Mouse (Mus musculus): Measurements from ENCODE around the gene Thumpd3. TPM values are rescaled to one million over a fixed set of nuclear protein-coding genes. Genes with fewer than 3 reads are reported as not detected.

Gene Thumpd3
- total and polyA plus RNA-seq, 3 experiments = 74.8 to 158 (median 89.1) TPM

GRCm38 (mm10) chr6:113109956-113110355 lies 63.9 kb downstream of the Thumpd3 start:
- no peak for DNase-seq (ENCODE audit: low read depth, low spot score)
- no peak for TF ChIP-seq ZNF384 (IDR thresholded peaks at IDR 0.05; ENCODE audit: low read depth, low read length)
- TF ChIP-seq MAFK (IDR thresholded peaks at IDR 0.05; ENCODE audit: borderline replicate concordance, low read depth, low read length) = no peak
- TF ChIP-seq RCOR1 (IDR thresholded peaks at IDR 0.05; ENCODE audit: low read depth, low read length) = no peak
- no peak for TF ChIP-seq MXI1 (IDR thresholded peaks at IDR 0.05; ENCODE audit: low read depth, low read length)
- TF ChIP-seq JUND (IDR thresholded peaks at IDR 0.05; ENCODE audit: low read depth, low read length) = no peak
- no peak for TF ChIP-seq POLR2AphosphoS2 (IDR thresholded peaks at IDR 0.05; ENCODE audit: low read length)
- TF ChIP-seq ETS1 (IDR thresholded peaks at IDR 0.05; ENCODE audit: low read depth, low read length) = no peak
- TF ChIP-seq MEF2A (IDR thresholded peaks at IDR 0.05; ENCODE audit: extremely low read depth, insufficient replicate concordance, low read depth, low read length, poor library complexity, severe bottlenecking) = no peak
- no peak for TF ChIP-seq USF1 (IDR thresholded peaks at IDR 0.05; ENCODE audit: low read depth, low read length)
- TF ChIP-seq HCFC1 (IDR thresholded peaks at IDR 0.05; ENCODE audit: low read depth, low read length) = no peak
- TF ChIP-seq KAT2A (conservative IDR thresholded peaks at IDR 0.05; ENCODE audit: low read depth, low read length) = no peak
- no peak for TF ChIP-seq POLR2A (IDR thresholded peaks at IDR 0.05; ENCODE audit: control insufficient read depth in 1 of 2, insufficient read depth in 1 of 2, low read depth in 1 of 2, low read length in 2 of 2, poor library complexity in 1 of 2)
- Histone ChIP-seq H3K9me3 (replicated peaks; ENCODE audit: insufficient read depth, low read length) (no peaks in the 10 kb centered on the region), H3K9ac (ENCODE audit: control insufficient read depth, low read depth, low read length, poor library complexity, severe bottlenecking) (no peak overlapping the region), H3K36me3 (ENCODE audit: control insufficient read depth in 1 of 2, insufficient read depth in 2 of 2, low read length in 2 of 2) (peaks cover 2 to 70% of the 10 kb centered on the region in 2 experiments), H3K4me3 (ENCODE audit: control insufficient read depth in 1 of 2, insufficient read depth in 1 of 2, low read depth in 2 of 2, low read length in 2 of 2) (no peak overlapping the region), H3K4me1 (ENCODE audit: control insufficient read depth in 1 of 2, insufficient read depth in 2 of 2, low read length in 2 of 2) (no peaks in the 10 kb centered on the region), H3K27ac (ENCODE audit: control insufficient read depth, low read depth, low read length) (no peak overlapping the region), H3K27me3 (ENCODE audit: control insufficient read depth in 1 of 2, insufficient read depth in 2 of 2, low read length in 2 of 2) (no peaks in the 10 kb centered on the region), H3K79me2 (ENCODE audit: control insufficient read depth, insufficient read depth, low read length, poor library complexity) (peaks cover 2% of the 10 kb centered on the region; the same call in 1 of the 2 replicates)

Other genes with a start within 250 kb of the Thumpd3 start
- gene Srgap3, start 99.0 kb upstream of the Thumpd3 start, total RNA-seq (2012; rRNA removed) = 0.31 and 0.42 TPM in 2 replicates
- gene Srgap3, start 99.0 kb upstream of the Thumpd3 start, polyA plus RNA-seq (2012; ENCODE audit: insufficient read depth in 1 of 2, insufficient read length in 2 of 2, low read depth in 1 of 2, low replicate concordance in 2 of 2, missing spikeins in 1 of 2) = under 1 TPM in 1 of 2 experiments, not detected in 1; 0.75 TPM
- 43.5 and 50.4 TPM in 2 replicates for gene Setd5, start 31.1 kb downstream of the Thumpd3 start, total RNA-seq (2012; rRNA removed)
- 100 to 1,000 TPM in 1 of 2 experiments, 10 to 100 TPM in 1; 80.2 to 185 TPM for gene Setd5, start 31.1 kb downstream of the Thumpd3 start, polyA plus RNA-seq (2012; ENCODE audit: insufficient read depth in 1 of 2, insufficient read length in 2 of 2, low read depth in 1 of 2, low replicate concordance in 2 of 2, missing spikeins in 1 of 2)
- gene Lhfpl4, start 149.2 kb downstream of the Thumpd3 start, total RNA-seq (2012; rRNA removed) = 0.19 and 0.49 TPM in 2 replicates
- gene Lhfpl4, start 149.2 kb downstream of the Thumpd3 start, polyA plus RNA-seq (2012; ENCODE audit: insufficient read depth in 1 of 2, insufficient read length in 2 of 2, low read depth in 1 of 2, low replicate concordance in 2 of 2, missing spikeins in 1 of 2) = 1 to 10 TPM in 1 of 2 experiments, not detected in 1; 7.7 TPM
- 11.4 and 12.1 TPM in 2 replicates for gene Mtmr14, start 191.6 kb downstream of the Thumpd3 start, total RNA-seq (2012; rRNA removed)
- gene Mtmr14, start 191.6 kb downstream of the Thumpd3 start, polyA plus RNA-seq (2012; ENCODE audit: insufficient read depth in 1 of 2, insufficient read length in 2 of 2, low read depth in 1 of 2, low replicate concordance in 2 of 2, missing spikeins in 1 of 2) = 10 to 100 TPM in 1 of 2 experiments, not detected in 1; 24.5 TPM
- gene Cpne9, start 236.1 kb downstream of the Thumpd3 start, total RNA-seq (2012; rRNA removed) = 0.72 and 1.6 TPM in 2 replicates
- 1 to 10 TPM in 1 of 2 experiments, not detected in 1; 1.3 TPM for gene Cpne9, start 236.1 kb downstream of the Thumpd3 start, polyA plus RNA-seq (2012; ENCODE audit: insufficient read depth in 1 of 2, insufficient read length in 2 of 2, low read depth in 1 of 2, low replicate concordance in 2 of 2, missing spikeins in 1 of 2)